Mouse (Mus musculus): Measurements from ENCODE around the gene Stx8.

Stx8 gene

GRCm38 (mm10) chr11:68036133-68036959 lies 70.4 kb downstream of the Stx8 start:
- no peak for DNase-seq

DNA sequence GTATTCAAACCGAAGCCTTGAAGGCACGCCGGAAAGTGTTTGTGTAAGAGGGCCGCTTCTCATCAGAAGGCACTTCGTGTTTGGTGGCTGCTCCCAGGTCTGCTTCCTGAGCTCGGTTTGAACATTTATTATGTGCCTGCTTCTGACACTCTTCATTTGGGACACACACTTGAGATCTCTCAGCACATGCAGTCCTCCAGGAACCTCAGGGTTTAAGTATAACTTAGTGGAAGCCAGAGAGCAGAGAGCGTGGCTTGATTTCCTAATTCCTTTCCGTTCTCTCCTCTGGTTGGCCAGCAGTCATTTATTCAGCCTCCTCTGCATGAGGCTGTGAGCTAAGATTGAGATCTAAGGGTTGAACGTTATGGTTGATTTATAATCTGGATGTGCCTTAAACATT lies 71.1 kb downstream of the Stx8 start:
- no peak for DNase-seq

GRCm38 (mm10) chr11:68038101-68038500 lies 72.1 kb downstream of the Stx8 start:
- no peak for DNase-seq

DNA sequence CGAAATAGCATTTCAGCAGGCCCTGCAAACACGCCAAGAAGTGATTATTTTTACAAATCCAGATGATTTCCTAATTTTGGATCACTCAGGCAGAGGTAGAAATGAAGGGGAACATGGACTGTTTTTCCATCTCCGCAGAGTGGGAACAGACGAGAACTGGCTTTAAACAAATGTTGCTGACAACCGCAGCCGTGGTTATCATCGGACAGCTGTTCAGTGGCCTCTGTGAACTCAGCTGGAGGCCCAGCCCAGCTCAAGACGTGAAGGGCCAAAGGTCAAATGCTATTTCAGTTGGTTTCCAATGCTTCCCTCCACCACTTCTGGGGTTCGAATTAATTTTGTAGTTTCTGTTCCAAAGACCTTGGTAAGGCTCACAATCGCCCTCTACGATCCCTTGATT lies 78.2 kb downstream of the Stx8 start:
- DNase-seq, result no peak

- peak; percentile 38 to 53 for DNase-seq
Measured at GRCm38 (mm10) chr11:68046916-68047315, 80.9 kb downstream of the Stx8 start.

- no peak for DNase-seq
Measured at GRCm38 (mm10) chr11:68049261-68050165, 83.5 kb downstream of the Stx8 start.

GRCm38 (mm10) chr11:68050725-68051124 lies 84.7 kb downstream of the Stx8 start:
- no peak for DNase-seq

DNA sequence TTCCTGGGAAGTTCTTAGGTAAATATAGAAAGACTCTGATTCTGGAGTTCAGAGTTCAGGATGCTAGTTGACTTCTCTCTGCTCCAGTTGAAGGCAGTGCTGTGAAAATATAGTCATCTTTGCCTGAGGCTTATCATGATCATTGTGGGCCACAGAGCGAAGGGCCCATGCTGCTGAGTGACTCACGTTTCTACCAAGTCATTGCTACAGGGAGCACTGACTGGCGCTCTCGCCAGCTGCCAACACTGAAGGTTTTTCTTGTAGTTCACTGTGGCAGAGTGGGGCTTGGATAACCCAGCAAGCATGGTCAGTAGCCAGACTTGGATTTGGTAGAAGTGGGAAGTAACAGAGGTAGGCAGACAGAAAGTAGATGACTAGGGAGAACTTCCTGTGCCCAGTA lies 85.3 kb downstream of the Stx8 start:
- DNase-seq, result no peak

- DNase-seq, result no peak
Measured at GRCm38 (mm10) chr11:68058466-68059201, 92.6 kb downstream of the Stx8 start.

- no peak for DNase-seq
Measured at GRCm38 (mm10) chr11:68060651-68061050, 94.7 kb downstream of the Stx8 start.

- no peak for DNase-seq
Measured at GRCm38 (mm10) chr11:68062116-68062515, 96.1 kb downstream of the Stx8 start.

DNA sequence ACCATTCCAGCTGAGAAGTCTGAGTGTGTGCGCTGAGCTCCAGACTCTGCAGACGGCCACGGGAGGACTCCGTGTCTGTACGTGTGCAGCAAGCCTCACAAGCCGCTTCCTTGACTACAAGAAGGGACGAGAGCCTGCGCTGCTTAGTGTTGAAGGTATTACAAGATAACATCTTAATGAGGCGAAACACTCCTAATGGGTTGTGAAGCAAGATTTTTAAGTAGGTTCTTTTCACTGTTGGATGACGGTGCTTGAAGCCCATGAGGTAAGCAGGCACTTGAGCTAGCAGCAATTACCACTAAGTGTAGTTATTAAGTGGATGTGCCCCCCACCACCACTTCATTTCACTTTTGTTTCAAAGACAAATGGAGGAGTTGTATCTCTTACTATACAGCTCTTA lies 101.8 kb downstream of the Stx8 start:
- DNase-seq, result no peak

GRCm38 (mm10) chr11:68070086-68070485 lies 104.1 kb downstream of the Stx8 start:
- DNase-seq, result no peak

GRCm38 (mm10) chr11:68071836-68072235 lies 105.8 kb downstream of the Stx8 start:
- DNase-seq, result no peak

- no peak for DNase-seq
Measured at GRCm38 (mm10) chr11:68072597-68073210, 106.7 kb downstream of the Stx8 start.

DNA sequence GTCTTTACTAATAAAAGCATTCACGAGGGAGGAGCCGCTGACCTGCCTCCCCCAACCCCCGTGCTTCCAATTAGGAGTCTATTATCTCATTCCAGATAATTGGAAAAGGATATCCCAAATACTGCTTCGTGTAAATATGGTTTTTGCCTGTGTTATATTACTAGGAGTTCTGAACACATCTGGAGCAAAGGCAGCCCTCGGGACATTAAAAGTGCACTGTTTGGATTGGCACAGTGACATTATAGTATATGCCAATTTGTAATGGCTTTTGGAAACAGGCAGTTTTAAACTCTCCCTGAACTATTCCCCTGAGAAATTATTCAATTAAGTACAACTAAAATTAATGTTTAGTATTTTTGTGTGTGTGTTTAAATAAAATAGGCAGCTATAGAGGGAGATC lies 108.7 kb downstream of the Stx8 start:
- DNase-seq, result no peak

DNA sequence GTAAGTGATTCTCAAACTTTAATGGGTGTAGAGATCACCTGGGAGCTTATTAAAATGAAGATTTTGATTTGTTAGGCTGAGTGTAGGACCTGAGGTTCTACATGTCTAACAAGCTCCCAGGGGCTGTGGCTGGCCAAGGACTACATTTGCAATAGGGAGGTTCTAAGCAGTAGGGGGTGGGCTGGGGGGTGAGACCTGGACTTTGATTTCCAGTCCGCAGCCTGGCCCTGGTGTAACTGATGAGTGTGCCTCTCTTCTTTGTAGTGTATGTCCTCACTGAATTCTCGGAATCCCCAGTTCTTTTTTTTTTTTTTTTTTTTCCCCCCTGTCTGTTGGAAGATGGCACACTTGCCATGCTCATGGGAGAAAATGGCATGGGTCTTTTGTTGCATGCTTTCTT lies 109.3 kb downstream of the Stx8 start:
- DNase-seq, result no peak

DNA sequence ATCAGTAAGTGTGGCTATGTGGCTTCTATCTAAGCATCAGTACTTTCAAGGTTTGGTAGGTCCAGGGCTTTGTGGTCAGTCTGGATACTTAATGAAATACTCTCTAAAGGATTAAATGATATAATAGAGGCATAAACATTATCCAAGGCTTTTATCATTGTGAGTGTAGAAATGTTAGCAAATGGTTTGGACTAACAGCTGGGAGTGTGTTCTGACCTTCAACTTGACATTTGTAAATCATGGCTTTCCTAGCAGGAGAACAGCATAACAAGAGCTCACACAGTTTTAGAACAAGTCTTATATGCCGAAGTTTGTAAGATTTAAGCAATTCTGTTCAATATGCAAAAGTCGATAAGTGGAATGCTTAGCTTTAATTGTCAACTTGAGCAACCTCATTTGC lies 113.8 kb downstream of the Stx8 start:
- DNase-seq, result no peak

- no peak for DNase-seq
Measured at GRCm38 (mm10) chr11:68080999-68081398, 115.0 kb downstream of the Stx8 start.

DNA sequence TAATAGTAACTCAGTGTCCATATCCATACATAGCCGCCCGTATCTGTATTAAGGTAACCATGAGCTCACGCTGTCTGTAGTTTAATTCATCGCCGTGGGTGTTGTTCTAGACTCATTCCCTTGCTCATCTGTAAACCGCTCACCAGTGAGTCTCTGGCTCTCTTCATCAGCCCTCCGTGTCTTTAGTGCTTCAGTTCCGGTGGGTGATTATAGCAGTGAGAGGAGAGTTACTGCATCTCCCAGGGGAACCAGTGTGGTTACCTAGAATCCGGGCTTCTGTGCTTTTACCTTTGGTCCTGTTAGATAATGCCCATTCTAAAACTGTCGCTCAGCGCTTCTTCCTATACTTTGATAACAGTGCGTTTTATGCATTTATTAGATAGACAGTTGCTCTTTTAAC lies 116.8 kb downstream of the Stx8 start:
- DNase-seq, result no peak

- no peak for DNase-seq
Measured at GRCm38 (mm10) chr11:68083562-68083961, 117.6 kb downstream of the Stx8 start.

DNA sequence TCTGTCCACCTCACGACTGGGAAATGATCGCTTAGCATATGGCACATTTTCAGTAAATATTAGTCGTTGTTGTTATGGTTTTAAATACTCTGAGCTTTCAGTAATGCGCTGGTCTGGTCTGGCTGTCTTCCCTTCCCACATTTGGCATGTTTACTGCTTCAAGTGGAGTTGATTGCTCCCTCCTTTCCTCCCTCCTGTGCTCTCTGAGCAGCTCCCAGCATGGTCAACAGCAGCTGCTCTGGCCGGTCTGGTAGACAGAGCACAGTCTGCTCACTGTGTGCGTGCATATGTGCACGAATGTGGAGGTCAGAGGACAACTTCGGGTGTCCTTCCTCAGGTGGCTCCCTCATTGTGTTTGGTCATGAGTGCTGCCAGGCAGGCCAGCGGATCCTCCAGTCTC lies 120.2 kb downstream of the Stx8 start:
- DNase-seq, result no peak

GRCm38 (mm10) chr11:68089426-68089825 lies 123.4 kb downstream of the Stx8 start:
- no peak for DNase-seq
